Mouse (Mus musculus): Measurements from ENCODE around the gene Ccdc6. TPM values are rescaled to one million over a fixed set of nuclear protein-coding genes. Genes with fewer than 3 reads are reported as not detected.

Gene Ccdc6
- polyA plus RNA-seq, 2 experiments from 2014 or later = 26.0 to 27.6 TPM

DNA sequence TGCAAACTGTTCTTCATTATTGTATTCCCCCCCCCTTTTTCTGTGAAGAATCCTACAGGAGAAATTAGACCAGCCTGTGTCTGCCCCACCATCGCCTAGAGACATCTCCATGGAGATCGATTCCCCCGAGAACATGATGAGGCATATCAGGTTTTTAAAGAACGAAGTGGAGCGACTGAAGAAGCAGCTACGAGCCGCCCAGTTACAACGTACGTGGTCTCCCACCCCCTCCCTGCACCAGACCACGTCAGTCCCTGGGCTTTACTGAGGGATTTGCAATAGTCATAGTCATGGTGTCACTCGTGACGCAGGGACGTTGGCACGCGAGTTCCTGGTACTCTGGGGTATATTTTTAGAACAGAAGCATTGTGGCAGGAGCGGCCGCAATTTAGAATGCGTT lies 72.1 kb downstream of the Ccdc6 start:
- ATAC-seq = no peak

GRCm38 (mm10) chr10:70173314-70173713 lies 76.4 kb downstream of the Ccdc6 start:
- peak; percentile 70 for ATAC-seq

- ATAC-seq = no peak
Measured at GRCm38 (mm10) chr10:70174494-70175190, 77.7 kb downstream of the Ccdc6 start.

DNA sequence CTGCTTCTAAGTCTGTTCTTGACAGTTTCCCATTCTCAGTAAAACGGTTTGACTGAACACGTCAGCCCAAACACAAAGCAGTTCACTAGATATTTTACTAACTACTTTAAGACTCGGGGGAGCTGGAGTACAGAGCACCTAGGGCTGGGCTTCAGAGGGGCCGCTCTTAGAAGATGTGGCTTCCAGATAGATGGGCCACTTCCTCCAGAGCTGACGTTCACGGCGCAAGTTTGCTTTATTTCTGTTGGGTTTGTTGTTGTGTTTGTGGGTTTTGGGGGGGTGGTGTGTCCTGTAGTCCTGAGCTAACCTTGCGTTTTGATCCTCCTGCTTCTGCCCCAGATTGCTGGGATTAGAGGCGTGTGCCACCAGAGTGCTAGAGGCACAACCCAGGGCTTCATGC lies 83.8 kb downstream of the Ccdc6 start:
- ATAC-seq = peak; percentile 89

DNA sequence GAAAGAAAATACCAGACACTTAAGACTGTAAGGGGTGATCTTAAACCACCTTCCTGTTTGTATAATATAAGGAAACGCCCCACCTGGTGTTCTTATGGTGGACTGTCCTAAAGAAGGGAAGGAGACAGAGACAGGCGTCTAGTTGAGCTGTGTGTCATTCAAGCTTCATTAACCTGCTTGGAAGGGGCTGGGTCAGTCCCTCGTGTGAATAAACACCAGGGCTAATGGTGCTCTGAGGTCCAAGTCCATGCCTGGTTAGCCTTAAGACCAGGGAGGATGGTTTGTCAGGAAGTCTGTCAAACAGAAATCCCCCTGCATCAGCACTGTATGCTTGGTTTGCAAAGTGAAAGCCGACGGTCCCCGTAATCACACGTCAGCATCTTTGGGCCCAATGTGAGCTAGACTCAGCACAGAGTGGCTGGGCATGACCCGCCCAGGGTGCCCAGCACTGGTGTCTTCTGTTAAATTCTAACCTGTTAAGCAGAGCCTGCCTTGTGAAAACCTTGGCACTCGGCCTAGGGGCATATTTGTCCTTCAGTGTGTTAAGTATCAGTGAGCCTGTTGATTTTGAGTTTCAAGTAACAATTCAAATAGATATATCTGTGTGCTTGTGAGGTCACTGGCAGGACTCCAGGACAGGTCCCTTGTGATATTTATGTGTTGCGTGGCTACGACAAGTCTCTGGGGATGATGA lies 84.5 kb downstream of the Ccdc6 start:
- peak; percentile 49 for ATAC-seq

GRCm38 (mm10) chr10:70183210-70184080 lies 86.5 kb downstream of the Ccdc6 start:
- no peak for ATAC-seq

- ATAC-seq = no peak
Measured at GRCm38 (mm10) chr10:70186136-70186535, 89.2 kb downstream of the Ccdc6 start.

DNA sequence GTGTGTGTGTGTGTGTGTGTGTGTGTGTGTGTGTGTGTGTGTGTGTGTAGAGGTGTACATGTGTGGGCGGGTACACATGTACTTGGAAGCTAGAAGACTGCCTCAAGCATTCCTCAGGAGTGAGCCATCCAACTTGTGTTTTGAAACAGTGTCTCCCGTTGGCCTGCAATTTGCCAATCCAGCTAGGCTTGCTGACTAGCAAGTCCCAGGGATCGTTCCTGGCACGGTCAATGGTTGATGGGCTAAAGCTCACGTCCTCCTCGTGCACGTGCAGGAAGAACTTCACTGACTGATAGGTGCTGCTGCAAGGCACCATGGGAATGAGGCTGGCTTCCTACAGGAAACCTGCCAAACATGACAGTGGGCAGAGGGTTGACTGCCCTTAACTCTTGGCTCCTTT lies 89.7 kb downstream of the Ccdc6 start:
- ATAC-seq = no peak

DNA sequence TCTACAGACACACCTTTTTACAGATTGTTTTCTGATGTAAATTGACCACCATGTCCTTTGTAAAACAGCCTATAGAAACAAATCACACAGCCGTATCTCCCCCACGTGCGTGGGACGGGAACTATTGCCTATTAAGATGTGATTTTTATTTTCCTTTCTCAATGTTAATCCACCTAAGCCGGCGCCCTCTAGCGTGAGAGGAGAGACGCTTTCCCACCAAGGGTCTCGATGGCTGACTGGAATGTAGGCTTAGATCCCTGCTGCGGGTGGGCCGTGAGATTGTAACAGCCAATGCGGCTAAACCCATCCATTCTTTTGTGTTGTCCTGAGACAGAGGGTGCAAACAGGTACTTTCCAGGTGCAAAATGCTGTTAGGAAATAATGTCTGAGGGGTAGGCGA lies 92.9 kb downstream of the Ccdc6 start:
- ATAC-seq = no peak

DNA sequence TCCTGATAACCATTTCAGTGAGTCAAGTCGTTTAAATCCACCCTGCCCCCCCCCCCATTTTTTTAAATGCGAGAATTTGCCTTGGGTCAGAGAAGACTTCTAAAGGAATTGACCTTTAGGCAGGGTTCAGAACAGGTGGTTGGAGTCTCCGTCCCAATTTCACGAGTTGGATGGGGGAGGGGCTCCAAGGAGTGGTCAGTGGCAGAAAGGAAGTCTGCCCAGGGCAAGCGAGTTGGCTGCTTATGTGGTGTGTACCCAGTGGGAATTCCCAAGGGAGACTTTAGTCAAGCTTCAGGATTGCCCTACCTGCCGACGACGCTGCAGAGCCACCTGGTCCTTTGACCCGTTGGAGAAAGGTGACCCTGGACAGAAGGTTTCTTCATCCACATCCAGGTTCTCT lies 97.4 kb downstream of the Ccdc6 start:
- no peak for ATAC-seq

GRCm38 (mm10) chr10:70195279-70195678 lies 98.4 kb downstream of the Ccdc6 start:
- no peak for ATAC-seq

GRCm38 (mm10) chr10:70195786-70196185 lies 98.9 kb downstream of the Ccdc6 start:
- ATAC-seq = no peak

- ATAC-seq = no peak
Measured at GRCm38 (mm10) chr10:70196666-70197065, 99.7 kb downstream of the Ccdc6 start.

- ATAC-seq = no peak
Measured at GRCm38 (mm10) chr10:70197601-70198000, 100.7 kb downstream of the Ccdc6 start.

DNA sequence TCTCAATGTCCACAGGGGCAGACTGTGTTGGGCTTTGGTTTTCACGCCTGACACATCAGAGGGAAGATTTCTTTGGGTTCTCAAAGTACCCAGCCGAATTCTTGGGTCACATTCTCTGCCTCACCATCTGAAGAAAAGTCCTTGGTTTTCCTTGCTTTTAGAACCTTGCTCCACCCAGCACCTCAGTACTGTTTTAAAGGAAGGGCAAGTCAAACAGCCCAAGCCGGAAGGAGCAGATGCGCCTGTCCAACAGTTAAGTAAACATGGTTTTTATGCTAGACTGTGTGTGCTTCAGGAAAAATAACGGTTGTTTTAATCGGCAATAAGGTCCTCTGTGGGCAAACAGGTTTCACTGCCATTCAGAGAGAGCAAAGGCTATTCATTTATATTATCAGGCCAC lies 101.1 kb downstream of the Ccdc6 start:
- no peak for ATAC-seq

GRCm38 (mm10) chr10:70198951-70199463 lies 102.1 kb downstream of the Ccdc6 start:
- ATAC-seq = no peak

DNA sequence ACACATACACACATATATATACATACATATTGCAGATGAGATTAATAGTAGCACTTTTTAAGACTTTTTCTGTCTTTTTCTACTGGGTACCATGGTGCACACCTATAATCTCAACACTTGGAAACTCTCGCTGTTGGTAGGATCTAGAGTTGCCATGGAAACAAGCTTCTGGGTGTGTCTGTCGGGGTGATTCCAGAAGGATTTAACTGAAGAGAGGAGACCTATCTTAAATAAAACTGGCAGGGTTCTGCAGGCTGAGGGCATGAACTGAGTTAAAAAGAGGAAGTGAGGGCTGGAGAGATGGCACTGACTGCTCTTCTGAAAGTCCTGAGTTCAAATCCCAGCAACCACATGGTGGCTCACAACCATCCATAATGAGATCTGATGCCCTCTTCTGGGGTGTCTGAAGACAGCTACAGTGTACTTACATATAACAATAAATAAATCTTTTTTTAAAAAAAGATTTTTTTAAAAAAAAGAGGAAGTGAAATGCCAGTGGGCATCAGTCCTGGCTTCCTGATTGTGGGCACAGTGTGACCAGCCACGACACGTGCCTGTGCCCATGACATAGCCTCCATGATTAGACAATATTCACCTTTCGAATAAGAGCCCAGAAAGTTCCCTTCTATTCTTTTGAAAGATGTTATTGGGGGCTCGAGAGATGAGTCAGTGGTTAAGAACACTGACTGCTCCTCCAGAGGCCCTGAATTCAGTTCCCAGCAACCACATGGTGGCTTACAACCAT lies 102.7 kb downstream of the Ccdc6 start:
- no peak for ATAC-seq

DNA sequence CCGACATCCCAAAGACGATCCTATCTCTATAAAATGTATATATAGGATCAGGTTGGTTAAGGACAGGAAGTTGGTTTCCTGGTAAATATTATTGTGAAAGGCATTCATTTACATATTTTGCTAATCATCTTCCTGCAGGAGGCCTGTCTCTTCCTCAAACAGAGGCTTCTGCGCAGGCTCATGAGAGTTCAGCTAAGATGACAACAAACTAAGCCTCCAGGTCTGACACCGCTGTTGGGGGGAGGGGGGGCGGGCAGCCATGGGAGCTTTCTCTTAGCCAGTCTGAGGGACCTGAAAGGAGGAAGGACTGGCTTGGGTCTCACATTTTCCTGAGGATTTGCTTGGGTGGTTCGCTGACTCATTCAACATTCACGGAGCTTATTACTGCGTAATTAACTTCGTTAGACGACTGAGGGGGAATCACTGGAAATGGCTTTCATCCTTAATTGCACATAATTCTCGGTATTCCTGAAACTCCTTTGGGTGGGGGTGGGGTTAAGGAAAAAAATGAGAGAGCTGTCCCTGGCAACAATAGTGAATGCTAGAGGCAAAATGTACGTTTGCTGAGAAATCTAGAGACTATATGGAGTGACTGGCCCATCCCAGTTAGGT lies 104.1 kb downstream of the Ccdc6 start:
- ATAC-seq = no peak

- ATAC-seq = no peak
Measured at GRCm38 (mm10) chr10:70204505-70205399, 107.8 kb downstream of the Ccdc6 start, which contains the start of gene Mrln. Mrln (plus strand) TSS chr10:70204664.

- no peak for ATAC-seq
Measured at GRCm38 (mm10) chr10:70211281-70211680, 114.4 kb downstream of the Ccdc6 start.

DNA sequence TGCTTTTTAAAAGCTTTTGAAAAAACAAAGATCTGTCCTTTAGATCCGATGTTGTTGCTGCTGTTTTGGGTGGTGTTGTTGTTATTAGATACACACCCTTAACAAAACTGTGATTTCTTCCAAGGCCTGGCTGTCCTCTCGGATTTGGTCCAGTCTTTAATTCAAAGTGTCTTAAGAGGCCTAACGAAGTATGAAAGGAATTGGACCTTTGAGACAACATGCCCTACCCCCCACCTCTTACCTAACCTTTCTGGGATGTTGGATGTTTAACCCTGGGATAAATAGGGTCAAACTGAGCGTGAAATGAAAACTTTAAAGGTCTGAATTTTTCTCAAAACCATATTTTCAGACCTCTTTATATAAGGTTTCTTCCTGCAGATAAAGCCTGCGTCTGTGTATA lies 124.0 kb downstream of the Ccdc6 start:
- ATAC-seq = no peak

Data from activated CD4-positive, CD25-positive, alpha-beta regulatory T cell, adult 4 months (primary cell).